Mouse (Mus musculus) heart, adult 11 months (tissue): ENCODE data around the gene Zyx.
A peak's percentile ranks its signal among the peaks of the same experiment; 100 is the strongest.

Experiments used
- DNase-seq: peaks from one replicate; pipeline ENCODE4 v3.0.0; 2022

Gene Zyx

GRCm38 (mm10) chr6:42349426-42350020, at the start of gene Zyx:
TSS of gene Zyx (plus strand) at chr6:42349630.
- peak; percentile 100 for DNase-seq

- DNase-seq, result peak; percentile 87
These were observed 39.5 kb upstream of the Zyx start for GRCm38 (mm10) chr6:42309816-42310378.

GRCm38 (mm10) chr6:42310427-42311053, 38.9 kb upstream of the Zyx start:
- DNase-seq, result peak; percentile 70

GRCm38 (mm10) chr6:42318293-42318692, 31.1 kb upstream of the Zyx start:
- DNase-seq, result no peak

GRCm38 (mm10) chr6:42323371-42324066, 25.9 kb upstream of the Zyx start:
- no peak for DNase-seq

- peak; percentile 92 for DNase-seq
These were observed 25.4 kb upstream of the Zyx start for GRCm38 (mm10) chr6:42324067-42324481.

GRCm38 (mm10) chr6:42324482-42325267, 24.8 kb upstream of the Zyx start, which contains the start of gene Fam131b:
TSS of gene Fam131b (minus strand) at chr6:42324643.
- DNase-seq, result peak; percentile 95

- DNase-seq, result peak; percentile 97
These were observed 24.2 kb upstream of the Zyx start for GRCm38 (mm10) chr6:42325268-42325609.

GRCm38 (mm10) chr6:42326509-42326908, 22.9 kb upstream of the Zyx start:
- no peak for DNase-seq

- no peak for DNase-seq
These were observed 20.7 kb upstream of the Zyx start for GRCm38 (mm10) chr6:42328757-42329156.

GRCm38 (mm10) chr6:42330216-42330615, 19.2 kb upstream of the Zyx start:
- DNase-seq, result peak; percentile 62

GRCm38 (mm10) chr6:42330946-42331345, 18.5 kb upstream of the Zyx start:
- DNase-seq, result peak; percentile 68

- no peak for DNase-seq
These were observed 10.2 kb upstream of the Zyx start for GRCm38 (mm10) chr6:42339189-42339588.

GRCm38 (mm10) chr6:42339981-42340380, 9.4 kb upstream of the Zyx start:
- DNase-seq, result peak; percentile 96

GRCm38 (mm10) chr6:42342171-42342570, 7.3 kb upstream of the Zyx start:
- DNase-seq, result peak; percentile 62

- peak; percentile 91 for DNase-seq
These were observed 5.9 kb upstream of the Zyx start for GRCm38 (mm10) chr6:42343361-42344120.

GRCm38 (mm10) chr6:42344255-42344654, 5.2 kb upstream of the Zyx start:
- peak; percentile 92 for DNase-seq

- peak; percentile 92 for DNase-seq
These were observed 987 bp upstream of the Zyx start for GRCm38 (mm10) chr6:42348281-42349005.

GRCm38 (mm10) chr6:42349006-42349425, 414 bp upstream of the Zyx start:
- DNase-seq, result peak; percentile 98

GRCm38 (mm10) chr6:42350021-42350967, 864 bp downstream of the Zyx start:
- DNase-seq, result peak; percentile 99
